Mouse (Mus musculus): ENCODE data around the gene Igf2. TPM values are rescaled to one million over a fixed set of nuclear protein-coding genes. Genes with fewer than 3 reads are reported as not detected.

Gene Igf2
- 100 to 1,000 TPM; 179 to 218 TPM for total RNA-seq (2021)
- long read RNA-seq, experiment 1, partial matches to known transcripts: 6 of 6 reads
- long read RNA-seq, experiment 1, other reads (novel, unspliced or antisense): 0 of 6 reads
- long read RNA-seq, experiment 2, partial matches to known transcripts: 5 of 5 reads
- long read RNA-seq, experiment 2, other reads (novel, unspliced or antisense): 0 of 5 reads

DNA sequence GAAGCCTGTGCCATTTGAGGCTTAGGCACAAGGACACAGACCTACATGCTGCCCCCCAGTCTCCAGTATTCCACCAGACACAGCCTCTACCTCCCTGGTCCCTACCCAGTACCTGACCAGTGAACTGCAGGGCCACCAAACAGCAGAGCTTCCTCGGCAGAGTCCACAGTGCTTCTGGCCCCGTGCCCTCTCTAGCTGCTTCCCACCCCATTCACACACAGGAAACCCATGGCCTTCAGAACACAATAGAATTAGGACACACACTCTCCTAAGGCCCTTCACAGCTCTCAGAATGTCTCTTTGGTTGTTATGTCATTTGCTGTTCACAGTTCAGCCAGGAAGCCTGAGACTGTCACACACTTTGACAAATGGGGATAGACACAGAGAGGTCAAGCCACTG is at the start of gene Igf2:
Gene Igf2, minus strand, starts transcription at position 158 of the 400 bp plus-strand sequence.
- DNase-seq (ENCODE audit: low spot score in 2 of 2): no peak
- intact Hi-C loops (cut with DNase I): no loop called here

DNA sequence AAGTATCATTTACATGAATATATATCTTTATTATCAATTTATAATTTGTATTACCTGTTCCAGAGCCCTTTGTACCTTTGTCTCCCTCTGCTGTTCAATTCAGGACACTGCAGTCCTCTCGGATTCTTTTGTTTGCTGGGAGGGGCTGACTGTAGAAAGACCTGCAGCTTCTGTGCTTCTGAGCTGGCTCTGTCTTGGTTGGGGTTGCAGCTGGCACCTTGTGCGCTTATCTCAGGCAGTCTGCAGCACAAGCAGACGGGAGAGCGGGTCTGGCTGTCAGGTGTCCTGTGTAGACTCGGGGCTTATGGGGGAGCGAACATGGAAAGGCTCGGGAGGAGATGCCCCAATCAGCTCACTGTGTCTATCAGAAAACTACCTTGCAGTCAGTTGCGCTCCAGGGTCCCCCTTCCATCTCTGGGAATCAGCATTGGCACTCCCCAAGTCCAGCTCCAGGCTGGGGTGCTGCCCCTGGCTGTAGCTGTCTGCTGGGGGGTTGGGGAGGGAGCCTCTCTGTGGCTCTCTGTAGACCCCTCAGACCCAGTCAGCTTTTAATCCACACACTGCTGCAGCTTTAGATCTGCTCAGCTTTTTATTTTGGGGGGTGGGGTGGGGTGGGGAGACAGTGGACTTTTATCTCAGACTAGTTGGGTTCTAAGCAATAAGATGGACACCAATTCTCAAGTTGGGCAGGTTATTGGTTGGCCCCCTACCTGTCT is 48.3 kb upstream of the Igf2 start:
- peak; percentile 10 to 62 for DNase-seq (ENCODE audit: low spot score in 2 of 2)
- intact Hi-C loops (cut with DNase I): no loop called here

DNA sequence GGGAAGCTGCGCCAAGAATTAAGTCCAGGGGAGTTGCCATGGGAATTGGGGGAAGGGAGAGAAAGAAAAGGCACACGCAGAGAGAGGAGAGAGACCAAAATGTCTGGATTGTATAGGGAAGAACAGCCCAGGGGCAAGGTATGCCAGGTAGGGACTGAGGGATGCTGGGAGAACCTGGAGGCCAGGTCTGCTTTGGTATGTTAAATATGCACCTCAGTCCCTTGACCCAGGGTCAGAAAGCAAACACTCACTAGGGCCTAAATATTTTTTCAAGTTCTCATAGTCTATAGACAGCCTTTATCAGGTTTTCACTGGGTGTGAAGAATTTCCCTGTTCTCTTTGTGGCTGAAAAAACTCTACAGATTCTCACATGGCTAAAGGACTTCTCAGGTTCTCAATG is 40.3 kb upstream of the Igf2 start:
- DNase-seq (ENCODE audit: low spot score in 2 of 2): no peak
- intact Hi-C loops (cut with DNase I): no loop called here

DNA sequence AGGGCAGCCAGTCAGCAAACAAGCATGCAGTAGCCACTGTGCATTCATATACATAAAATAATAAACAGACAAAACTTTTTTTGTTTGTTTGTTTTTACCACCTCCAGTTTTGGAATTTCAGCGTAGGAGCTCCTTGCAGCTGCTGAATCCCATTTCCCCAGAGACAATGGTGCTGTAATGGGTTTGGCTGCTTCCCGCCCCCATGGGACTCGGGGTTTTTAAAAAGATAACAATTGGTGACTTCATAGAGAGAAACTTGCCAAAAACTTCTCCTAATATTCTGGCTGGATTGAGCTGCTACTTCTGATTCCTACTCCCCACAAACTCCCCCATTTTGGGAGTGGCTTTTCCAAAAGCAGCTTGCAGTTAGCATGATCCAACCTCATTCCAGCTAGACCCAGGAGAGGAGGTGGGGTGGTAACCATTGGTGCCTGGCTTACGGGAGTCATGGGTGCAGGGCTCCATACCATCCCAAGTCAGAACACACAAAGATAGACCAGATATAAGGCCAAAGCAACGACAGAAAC is 32.8 kb upstream of the Igf2 start:
- no peak for DNase-seq (ENCODE audit: low spot score in 2 of 2)
- intact Hi-C loops (cut with DNase I): no loop called here

DNA sequence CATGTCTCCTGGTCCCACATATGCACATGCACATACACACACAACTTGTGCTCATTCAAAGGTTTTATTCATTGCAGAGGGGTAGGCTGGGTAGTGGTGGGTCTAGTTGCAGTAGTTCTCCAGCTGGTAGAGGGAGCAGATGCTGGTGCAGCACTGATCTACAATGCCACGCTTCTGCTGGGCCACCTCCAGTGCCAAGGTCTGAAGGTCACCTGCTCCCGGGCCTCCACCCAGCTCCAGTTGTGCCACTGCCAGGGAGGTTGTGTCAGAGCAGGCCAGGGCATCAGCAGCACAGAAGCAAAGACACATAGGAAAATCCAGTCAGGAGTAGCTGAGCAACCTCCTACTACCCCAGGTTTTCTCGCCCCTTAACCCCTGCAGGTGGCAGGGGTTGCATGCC is 12.0 kb upstream of the Igf2 start:
- no peak for DNase-seq (ENCODE audit: low spot score in 2 of 2)
- intact Hi-C loops (cut with DNase I): loop anchor here (5.0 kb wide), 1 partner anchor 346 kb away; no protein-coding TSS in a partner anchor

DNA sequence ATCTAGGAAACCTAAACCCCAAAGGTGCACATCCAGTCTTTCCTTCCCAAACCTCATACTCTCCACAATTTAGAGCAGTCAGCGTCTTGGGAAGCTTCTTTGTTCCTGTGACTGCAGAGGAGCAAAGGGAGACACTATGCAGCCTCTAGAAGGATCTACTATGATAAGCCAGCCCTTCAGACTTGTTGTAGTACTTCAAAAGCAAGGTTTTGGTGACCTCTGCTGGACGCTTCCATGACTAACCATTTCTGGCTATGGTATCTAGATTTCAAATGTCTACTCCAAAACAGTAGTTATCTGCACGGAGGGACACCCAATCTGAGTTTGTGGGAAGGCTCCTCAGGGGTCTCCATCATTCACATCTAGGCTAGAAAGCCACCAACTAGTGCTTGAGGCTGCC is 9.0 kb upstream of the Igf2 start:
- intact Hi-C loops (cut with DNase I): loop anchor here (2.0 to 5.0 kb wide), 3 partner anchors 137 to 359 kb away; no protein-coding TSS in a partner anchor
- peak; percentile 76 to 82 for DNase-seq (ENCODE audit: low spot score in 2 of 2)

DNA sequence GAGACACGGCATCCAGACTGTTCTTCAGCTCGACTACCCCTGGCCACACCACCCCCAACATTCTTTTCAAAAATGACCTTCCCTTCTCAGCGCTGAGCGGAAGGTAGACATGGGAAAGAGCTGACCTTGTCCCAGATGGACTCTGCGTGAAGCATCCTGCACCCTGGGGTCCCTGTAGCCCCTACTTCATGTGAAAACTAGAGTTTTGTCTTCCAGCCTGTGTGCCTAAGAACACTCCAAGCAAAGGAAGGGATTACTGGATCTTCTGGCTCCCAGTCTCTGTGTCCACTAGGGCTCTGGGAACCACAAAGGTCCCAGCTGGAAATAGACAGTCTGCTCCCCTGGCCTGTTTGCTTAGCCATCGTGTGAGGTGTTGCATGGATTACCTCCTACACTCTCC is 8.5 kb upstream of the Igf2 start:
- intact Hi-C loops (cut with DNase I): loop anchor here (2.0 to 5.0 kb wide), 3 partner anchors 136 to 358 kb away; no protein-coding TSS in a partner anchor
- no peak for DNase-seq (ENCODE audit: low spot score in 2 of 2)

DNA sequence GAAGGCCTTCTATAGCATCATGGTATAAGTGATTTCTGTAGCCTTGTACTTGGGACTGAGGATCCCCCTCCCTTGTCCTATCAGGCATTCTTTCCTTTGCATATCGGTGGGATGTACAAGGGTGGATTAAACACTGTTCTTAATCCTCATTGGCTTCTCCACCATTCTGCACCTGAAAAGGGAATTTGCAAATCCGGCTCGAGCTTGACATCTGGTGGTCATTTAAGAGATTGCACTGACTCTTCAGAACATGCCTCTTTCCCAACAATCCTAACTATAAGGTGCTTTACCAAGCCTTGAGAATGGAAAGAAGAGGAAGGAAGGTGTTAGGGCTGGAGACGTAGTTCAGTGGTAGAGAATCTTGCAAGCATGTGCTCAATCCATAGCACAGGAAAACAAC is 5.5 kb upstream of the Igf2 start:
- intact Hi-C loops (cut with DNase I): loop anchor here (1.0 to 5.0 kb wide), 2 partner anchors 62 to 230 kb away; partner anchors contain the start of gene Tnni2
- peak; percentile 79 to 83 for DNase-seq (ENCODE audit: low spot score in 2 of 2)

DNA sequence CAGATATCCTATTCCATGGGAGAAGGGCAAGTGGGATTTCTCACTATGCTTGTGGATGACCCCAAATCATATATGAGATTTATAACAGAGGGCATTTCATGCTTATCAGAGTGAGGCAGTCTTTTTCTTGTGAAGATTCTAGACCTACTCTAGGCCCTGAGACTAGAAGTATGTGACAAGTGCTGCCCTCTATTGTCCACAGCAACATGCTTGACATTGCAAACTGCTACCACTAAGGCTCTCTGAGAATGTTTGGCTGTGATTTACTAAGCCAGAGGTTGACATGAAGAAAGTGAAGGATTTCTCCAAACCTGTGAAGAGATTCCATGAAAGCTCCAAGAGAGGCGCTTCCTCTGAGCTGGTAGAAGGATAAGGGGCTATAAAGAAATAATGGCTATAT is 4.5 kb upstream of the Igf2 start:
- intact Hi-C loops (cut with DNase I): loop anchor here (5.0 kb wide), 1 partner anchor 229 kb away; the partner anchor contains the start of gene Tnni2
- peak in 1 of 2 experiments; percentile 31 for DNase-seq (ENCODE audit: low spot score in 2 of 2)

DNA sequence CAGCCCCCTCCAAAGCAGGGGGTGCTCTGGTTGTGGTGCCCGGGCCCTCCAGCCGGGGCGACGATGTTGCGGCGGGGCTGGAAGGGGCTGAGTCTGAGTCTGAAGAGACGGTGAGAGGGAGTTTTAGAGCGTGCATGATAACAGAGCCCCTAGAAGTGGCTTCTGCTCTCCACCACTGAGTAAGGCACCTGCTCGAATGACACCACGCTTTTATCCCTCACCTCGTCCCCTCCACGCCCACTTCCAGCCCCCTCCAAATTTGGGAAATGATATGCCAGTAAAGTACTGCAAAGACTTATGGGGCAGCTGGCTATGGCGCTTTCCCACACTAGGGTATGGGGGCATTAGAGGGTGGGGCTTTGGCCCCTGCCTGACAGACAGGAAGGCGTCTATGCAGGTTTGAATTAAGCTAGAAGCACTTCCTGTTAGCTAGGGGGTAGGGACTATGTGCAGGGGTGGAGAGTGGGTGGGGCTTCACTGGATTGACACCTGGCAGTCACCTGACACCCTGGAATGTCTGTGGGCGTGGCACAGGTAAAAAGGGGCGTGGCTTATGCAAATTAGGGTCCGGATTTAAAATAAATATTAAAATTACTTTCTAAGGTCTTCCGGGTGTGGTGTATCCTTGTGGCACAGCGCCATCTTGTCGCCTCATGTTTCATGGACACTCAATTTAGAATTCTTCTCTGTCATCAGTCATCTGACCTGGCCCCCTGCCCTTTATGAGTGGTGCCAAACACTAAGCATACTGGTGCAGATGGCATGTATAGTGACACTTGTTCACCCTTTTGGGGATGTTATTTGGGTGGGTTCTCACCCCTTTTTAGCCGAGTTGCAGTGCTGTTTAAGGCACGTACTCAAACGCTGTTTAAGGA is 3.4 kb upstream of the Igf2 start, which contains the start of gene Gm49394:
Gene Gm49394, minus strand, starts transcription at position 192 of the 875 bp plus-strand sequence.
- DNase-seq (ENCODE audit: low spot score in 2 of 2): no peak
- intact Hi-C loops (cut with DNase I): loop anchor here (5.0 kb wide), 1 partner anchor 228 kb away; the partner anchor contains the start of gene Tnni2

DNA sequence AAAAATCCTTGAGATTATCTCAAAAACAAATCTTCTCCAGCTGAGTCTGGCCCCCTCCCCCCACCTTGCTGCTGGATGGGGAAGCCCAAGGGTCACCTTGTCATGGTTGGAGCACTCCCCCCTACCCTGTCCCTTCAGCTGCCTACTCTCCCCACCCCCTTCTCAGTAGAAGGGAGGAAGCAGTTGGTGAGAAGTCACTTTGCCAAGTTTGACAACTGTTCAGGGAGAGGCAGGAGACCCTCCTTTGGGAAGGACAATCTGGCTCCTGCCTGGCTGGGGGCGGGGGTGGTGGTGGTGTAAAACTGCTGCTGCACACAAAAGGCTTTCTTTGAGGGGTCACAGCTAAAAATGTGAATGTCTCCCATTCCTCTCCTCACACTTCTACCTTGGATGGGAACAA is 1.7 kb upstream of the Igf2 start:
- no peak for DNase-seq (ENCODE audit: low spot score in 2 of 2)
- intact Hi-C loops (cut with DNase I): no loop called here

DNA sequence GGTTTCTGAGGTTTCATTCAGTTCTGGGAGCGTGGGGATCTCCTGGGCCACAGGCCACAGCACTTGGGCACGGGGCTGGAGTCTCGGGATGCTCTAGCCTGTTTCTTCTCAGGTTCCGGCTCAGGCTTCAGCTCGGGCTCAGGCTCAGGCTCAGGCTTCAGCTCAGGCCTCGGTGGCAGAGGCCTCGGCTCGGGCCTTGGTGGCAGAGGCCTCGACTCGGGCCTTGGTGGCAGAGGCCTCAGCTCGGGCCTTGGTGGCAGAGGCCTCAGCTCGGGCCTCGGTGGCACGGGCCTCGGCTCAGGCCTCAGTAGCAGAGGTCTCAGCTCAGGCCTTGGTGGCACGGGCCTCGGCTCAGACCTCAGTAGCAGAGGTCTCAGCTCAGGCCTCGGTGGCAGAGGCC is 905 bp upstream of the Igf2 start:
- intact Hi-C loops (cut with DNase I): no loop called here
- no peak for DNase-seq (ENCODE audit: low spot score in 2 of 2)

DNA sequence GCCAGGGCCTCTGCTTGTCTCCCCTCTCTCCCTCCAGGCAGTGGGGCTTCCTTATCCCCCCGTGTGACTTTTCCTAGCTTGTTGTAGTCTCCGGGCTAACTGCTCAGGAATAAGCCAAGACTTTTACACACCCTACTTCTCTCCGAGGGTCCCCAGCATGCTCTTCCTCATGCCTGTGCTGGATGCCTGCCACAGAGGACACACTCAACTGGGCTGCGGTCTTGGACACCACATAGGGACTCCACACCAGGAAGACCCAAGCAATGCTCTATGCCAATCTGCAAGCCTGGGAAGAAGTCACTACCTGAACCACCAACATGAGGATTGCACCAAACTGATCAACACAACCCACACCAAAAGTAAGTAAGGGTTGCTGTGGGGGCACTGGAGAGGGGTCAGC is 507 bp downstream of the Igf2 start:
- no peak for DNase-seq (ENCODE audit: low spot score in 2 of 2)

DNA sequence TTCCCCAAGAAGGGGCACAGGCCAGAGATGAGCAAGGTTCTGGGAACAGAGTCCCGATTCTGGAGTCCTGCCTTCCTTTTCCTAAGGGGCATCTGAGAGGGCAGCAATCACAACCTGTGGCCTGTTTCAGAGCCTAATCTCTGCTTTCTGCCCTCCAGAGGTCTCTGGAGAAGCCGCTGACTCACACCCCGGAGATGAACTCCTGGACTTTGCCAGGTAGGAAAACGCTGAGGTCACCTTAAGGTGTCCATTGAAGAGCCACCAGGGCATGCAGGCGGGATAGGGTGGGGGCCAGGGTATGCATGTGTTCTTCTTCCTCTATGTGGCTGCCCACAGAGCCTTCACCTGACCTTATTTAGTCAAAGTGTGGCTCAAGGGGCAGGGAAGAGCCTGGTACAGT is 1.3 kb downstream of the Igf2 start:
- no peak for DNase-seq (ENCODE audit: low spot score in 2 of 2)
- intact Hi-C loops (cut with DNase I): no loop called here

More for the DNA sequence above, 507 bp downstream of the Igf2 start:
- intact Hi-C loops (cut with DNase I): no loop called here

DNA sequence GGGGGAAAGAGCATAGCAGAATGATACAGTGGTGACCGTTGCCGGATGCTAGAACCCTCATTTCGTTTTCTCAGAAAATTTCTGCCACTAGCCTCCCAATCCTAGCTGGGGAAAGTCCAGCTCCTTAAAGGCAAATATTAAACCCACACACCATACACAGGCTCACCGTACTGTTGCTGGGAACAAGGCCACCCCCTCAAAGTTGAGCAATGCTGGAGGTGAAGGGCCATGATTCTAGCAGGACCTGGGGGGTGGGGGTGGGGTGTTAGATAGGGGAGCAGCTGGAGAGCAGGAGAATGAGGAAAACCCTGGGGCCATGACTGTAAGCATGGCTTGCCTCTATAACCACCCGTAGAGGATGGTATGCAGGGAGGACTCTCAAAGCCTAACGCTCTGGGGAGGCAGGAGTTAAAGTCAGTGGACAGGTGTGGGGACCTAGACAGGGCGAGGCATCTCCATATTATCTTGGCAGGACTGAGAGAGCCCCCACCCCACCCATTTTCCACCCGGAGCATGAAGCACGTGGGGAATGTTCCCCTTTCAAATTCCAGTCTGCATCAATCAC is 2.1 kb downstream of the Igf2 start:
- intact Hi-C loops (cut with DNase I): no loop called here
- DNase-seq (ENCODE audit: low spot score in 2 of 2): no peak

DNA sequence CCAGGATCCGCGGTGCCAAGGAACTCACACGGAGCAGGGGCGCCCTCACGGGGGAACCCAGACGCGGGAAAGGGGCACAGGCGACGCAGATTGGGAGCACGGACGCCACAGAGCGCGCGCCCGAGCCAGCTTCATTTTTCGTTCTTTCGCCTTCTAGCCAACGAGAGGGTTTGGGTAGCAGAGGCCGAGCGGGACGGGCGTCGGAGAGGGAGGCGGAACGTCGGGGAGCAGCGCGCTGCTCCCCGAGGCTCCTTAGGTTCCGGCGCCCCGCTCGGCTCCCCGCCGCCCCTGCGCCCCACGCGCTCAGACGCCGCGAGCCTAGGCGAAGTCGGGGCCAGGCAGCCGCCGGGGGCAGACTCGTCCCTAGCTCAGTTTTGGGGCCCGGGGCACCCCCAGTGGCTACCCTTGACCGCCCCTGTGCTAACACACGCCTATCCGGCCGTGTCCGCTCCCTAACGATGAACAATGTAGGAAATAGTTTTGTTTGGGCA is 2.6 kb downstream of the Igf2 start:
- DNase-seq (ENCODE audit: low spot score in 2 of 2): no peak
- intact Hi-C loops (cut with DNase I): no loop called here

DNA sequence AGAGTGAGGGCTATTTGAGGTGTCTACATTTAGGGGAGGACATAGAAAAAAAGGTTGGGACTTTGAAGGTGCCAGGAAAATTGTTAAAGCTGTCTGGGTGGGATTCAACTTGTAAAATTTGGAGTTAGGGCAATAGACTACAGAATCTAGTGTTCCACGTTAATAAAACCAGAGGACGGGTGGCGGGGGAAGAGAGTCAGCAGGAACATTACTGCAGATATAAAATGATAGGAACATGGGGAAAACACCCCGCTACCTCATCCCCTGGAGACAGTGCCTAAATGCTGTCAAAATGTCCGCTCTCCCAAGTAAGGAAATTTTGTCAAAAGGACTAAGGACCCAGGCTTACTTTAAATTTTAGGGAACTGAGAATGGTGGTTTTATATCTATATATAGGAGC is 3.5 kb downstream of the Igf2 start:
- intact Hi-C loops (cut with DNase I): no loop called here
- no peak for DNase-seq (ENCODE audit: low spot score in 2 of 2)

DNA sequence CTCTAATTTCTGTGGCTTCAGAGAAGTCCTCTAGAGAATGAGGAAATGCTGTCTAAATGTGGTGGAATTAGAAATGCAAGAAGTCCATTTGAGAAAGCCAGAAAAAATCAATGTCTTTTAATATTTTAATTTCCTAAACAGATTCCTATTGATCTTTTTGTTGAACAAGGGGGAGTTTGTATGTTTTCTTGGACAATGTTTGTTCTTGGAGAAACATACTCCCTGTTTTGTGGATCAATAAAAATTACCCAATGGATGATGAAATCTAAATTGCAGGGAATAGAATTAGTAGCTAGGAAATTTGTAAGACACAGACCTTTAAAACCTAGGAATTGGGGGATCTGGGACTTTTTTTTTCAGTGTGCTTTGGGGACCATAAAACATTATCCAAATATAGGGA is 4.8 kb downstream of the Igf2 start:
- DNase-seq (ENCODE audit: low spot score in 2 of 2): no peak
- intact Hi-C loops (cut with DNase I): no loop called here

DNA sequence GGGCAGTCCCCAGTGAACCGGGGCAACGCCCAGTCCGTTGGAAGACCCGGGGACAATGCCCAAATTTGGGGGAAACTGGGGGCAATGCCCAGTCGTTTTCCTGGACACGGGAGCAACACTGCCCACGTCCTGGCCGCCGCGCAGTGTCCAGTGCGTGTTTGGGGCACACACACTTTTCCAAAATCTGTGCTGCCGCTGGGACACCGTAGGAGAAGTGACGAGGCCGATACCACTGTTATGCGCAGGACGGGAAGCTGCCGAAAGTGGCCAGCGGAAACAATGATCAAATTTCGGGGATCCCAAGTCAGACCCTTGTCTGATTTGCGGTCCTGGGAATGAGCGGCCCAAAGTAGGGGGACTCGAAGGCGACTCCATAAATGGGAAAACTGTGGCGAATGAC is 5.6 kb downstream of the Igf2 start:
- intact Hi-C loops (cut with DNase I): no loop called here
- no peak for DNase-seq (ENCODE audit: low spot score in 2 of 2)
